Mouse (Mus musculus): ENCODE measurements around the gene Jak2. TPM values are rescaled to one million over a fixed set of nuclear protein-coding genes. Genes with fewer than 3 reads are reported as not detected.
A peak's percentile ranks its signal among the peaks of the same experiment; 100 is the strongest.

The Jak2 gene
- polyA plus RNA-seq, 1 experiment = 13.4 TPM

DNA sequence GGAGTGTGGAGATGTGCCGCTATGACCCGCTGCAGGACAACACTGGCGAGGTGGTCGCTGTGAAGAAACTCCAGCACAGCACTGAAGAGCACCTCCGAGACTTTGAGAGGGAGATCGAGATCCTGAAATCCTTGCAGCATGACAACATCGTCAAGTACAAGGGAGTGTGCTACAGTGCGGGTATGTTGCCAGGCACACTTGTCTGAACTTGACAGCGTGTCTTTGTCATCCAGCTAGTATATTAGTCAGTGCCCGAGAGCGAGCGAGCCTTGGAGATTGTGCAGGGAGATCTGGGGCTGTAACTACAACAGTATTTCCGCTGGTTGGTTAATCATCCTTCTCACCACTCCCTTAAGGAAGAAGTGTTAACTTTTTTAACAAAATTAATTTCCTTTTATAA lies 49.3 kb downstream of the Jak2 start:
- peak; percentile 81 for DNase-seq (ENCODE audit: low read depth)

DNA sequence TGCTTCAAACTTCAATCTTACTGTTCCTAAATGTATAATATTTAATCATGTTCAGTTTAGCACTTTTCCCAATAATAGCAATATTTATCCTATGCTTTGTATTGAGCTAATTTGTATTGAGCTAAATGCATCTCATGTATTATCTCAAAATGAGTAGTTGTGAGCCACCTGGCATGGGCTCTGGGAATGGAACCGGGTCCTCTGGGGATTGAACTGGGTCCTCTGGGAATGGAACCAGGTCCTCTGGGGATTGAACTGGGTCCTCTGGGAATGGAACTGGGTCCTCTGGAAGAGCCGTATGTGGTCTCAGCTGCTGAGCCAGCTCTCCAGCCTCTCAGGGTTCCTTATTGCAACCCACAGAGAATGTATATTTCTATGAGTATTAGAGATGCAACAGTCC lies 50.5 kb downstream of the Jak2 start:
- no peak for DNase-seq (ENCODE audit: low read depth)

DNA sequence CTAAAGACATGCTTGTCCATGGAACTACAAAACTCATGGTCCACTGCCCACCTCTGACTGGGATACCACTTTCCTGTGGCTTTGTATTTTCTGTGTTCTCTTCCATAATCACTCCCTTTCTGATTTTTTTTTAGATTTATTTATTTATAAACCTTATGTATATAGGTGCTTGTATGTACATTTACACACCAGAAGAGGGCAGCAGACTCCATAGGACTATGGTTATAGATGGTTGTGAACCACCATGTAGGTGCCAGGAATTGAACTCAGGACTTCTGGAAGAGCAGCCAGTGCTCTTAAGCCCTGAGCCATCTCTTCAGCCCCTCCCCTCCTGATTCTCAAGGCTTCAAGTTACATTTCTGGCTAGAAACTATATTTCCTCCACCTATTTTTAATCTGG lies 57.2 kb downstream of the Jak2 start:
- DNase-seq (ENCODE audit: low read depth) = no peak

DNA sequence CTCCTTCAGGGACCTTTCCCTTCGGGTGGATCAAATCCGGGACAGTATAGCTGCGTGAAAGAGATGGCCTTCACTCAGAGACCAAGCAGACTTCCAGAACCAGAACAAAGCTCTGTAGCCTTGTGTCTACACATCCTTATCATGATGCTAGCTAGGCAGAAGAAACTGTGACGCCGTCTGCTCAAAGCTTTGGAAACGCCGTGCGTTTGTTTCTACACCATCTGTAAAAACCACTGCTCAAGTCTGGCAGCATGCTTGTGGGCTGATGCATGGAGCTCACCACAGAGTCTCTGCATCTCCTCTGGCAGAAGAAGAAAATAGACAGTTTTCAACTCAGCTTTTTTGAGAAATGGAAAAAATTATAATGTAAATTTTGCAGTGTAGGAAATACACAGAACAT lies 60.2 kb downstream of the Jak2 start:
- no peak for DNase-seq (ENCODE audit: low read depth)

DNA sequence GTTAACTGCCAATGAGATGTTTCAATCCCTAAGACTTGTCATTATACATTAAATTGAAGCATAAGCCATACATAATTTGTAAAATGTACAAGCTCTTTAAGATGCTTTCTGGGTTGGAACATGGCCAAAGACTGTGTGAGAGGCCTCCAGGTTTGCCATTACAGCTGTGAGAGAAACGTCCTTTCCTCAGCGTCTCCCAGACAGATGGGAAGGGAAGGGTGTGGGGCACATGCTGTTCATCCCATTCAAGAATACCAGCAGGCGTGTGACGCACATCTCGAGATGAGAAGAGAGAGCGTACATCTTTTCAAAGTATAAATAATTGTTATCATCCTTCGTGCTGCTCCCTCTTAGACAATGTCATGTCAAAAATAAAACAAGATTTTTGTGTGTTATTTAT lies 61.0 kb downstream of the Jak2 start:
- no peak for DNase-seq (ENCODE audit: low read depth)

DNA sequence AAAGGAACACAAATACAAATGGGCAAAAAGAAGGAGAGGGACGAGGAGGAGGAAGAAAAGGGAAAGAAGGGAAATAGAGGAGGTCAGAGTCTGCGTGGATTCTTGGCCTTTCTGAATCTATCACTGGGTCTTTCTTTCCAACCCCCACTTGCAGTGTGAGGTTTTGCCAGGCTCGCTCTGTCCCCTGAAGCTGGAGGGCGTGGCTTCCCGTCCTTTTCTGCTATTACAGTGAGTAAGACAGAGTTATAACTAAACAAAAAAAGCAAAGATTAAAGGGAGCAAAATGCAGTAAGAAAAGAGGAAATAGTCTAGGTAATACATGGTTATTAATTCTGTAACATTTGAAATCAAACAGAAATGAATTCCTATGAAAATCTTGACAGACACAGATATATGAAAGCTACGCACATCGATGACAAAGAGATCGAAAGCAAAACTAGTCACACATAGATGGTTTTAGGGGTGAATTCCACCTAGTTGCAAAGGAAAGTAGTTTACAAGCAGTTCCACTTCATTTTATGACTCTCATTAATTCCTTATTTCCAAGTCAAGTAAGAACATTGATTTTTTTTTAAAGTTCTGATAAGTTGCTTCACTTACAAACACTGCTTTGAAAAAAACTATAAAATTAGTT lies 71.9 kb downstream of the Jak2 start:
- DNase-seq (ENCODE audit: low read depth) = no peak

DNA sequence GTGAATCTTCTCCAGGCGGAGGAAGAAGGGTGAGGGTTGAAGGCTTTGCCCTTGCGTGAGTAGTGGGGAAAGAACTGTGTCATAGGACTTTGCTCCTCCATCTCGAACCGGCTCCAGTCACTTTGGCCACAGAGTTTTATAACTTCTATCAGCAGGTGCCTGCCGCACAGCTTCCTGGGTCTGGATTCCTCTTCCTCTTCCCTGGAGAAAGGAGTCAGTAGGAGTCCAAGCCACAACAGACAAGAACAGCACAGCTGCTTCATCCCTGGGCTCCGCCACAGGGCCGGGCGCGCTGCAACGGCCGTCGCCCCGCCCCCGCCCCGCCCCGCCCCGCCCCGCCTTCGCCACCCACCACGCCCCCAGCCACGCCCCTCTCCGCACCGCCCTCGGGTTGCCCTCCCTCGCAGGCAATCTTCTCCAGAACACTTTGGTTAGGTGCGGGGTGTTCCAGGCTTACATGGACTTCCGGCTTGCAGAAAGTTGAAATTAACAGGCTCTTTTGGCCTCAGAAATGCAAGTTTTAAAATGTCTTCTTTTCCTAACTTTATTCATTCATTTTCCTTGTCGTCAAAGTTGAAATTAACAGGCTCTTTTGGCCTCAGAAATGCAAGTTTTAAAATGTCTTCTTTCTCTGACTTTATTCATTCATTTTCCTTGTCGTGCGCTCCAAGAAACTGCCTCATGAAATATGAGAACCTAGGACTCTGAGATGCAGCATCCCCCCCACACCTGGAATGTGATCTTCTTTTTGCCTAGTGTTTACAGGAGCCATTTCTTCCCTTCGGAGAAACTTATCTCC lies 73.6 kb downstream of the Jak2 start, which contains the start of gene Insl6:
Gene Insl6, minus strand, starts transcription at position 304 of the 799 bp plus-strand sequence.
- no peak for DNase-seq (ENCODE audit: low read depth)

DNA sequence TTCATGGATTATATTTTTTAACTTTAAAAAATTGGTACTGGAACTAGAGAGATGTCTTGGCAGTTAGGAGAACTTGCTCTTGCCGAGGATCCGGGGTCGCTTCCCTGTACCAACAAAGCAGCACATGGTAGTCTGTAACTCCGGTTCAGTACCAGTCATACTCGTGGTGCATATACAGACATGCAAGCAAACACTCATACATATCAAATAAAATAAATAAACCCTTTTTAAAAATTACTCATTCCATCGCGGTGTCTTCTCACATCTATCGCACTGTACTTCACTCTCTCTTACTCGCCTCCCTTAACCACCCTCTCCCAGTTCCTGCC lies 74.2 kb downstream of the Jak2 start:
- no peak for DNase-seq (ENCODE audit: low read depth)

DNA sequence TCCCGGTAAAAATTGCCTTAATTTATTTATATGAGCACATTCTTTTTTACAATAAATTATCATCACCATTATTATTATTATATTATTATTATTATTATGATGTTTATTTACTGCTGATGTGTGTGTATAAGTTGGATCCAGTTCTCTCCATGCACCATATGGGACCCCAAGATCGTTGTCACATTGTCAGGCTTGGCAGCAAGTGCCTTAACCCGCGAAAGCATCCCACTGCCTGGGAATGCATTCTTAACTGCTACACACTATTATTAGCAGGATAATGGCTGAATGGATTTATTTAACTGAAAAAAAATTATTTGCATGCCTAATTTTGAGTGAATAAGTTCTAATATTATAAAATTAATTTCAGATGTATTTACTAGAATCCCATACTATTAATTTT lies 74.8 kb downstream of the Jak2 start:
- DNase-seq (ENCODE audit: low read depth) = no peak

DNA sequence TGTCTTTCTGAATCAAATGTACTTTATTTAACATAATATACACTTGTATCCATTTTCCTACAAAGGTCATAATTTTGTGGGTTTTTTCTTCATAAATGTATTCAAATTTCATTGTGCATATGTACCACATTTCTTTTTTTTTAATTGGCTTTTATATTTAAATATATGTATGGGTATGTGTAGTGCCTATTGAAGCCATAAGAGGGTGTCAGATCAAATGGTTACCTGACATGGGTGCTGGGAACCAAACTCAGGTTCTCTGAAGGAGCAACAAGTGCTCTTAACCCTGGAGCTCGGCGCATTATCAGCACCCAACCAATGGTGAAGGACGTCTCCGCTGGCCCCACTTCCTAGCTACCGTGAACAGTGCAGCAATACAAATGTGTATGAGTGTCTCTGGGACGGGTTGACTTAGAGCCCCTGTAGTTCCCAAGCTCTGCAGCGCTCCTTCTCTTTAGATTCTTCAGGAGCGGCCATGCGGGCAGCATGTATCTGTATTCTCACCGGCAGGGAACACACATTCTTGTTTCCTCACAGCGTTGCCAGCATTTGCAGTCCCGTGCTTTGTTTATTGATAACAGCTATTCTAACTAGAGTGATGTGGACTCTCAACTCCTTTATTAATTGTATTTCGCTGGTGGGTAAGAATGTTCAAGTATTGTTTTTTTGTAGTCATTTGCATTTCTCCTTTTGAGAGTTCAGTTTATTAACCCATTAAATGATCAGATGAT lies 75.4 kb downstream of the Jak2 start:
- DNase-seq (ENCODE audit: low read depth) = no peak

DNA sequence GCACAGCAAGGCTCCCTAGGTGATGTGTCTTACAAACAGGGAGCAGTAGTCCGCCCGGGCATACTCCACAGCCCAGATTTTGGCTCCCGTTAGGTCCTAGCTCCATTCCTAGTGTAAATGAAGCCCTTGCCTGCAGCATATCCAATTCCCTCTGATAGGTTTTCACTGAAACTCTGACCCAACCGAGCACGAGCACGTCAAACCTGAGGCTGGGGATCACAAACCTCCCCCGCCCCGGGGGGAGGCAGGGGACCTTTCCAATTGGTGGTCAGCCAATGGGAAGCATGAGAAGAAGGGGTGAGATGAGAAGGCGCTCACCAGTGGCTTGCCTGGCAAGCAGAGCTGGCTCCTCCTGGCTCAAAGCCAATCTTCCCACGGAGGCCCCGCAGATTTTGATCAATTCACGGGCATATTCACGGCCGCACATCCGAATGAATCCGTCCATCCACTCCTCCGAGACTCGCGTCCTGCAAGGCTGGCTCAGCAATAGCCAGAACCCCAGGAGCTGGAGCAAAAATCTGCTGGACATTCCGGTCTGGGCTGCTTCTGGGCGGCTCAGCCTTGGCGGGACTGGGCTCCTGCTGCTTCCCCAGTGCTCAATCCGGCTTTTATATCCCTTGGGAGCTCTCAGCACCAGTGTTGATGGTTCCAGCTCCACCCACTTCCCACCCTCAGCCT lies 82.6 kb downstream of the Jak2 start, which contains the start of gene Rln1:
Gene Rln1, minus strand, starts transcription at position 603 of the 678 bp plus-strand sequence.
- DNase-seq (ENCODE audit: low read depth) = no peak

DNA sequence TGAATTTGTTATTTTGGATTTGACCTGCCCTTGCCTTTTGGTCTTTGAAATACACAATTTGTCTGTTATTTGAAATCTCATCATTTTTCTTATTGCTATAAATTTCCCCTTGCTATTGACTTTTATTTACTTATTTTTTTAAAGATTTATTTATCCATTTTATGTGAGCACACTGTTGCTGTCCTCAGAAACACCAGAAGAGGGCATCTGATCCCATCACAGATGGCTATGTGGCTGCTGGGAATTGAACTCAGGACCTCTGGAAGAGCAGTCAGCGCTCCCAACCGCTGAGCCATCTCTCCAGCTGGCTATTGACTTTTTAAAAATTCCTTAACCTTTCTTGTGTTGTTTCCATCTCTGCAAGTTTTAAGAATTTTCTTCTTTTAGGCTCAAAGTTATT lies 85.0 kb downstream of the Jak2 start:
- DNase-seq (ENCODE audit: low read depth) = no peak

DNA sequence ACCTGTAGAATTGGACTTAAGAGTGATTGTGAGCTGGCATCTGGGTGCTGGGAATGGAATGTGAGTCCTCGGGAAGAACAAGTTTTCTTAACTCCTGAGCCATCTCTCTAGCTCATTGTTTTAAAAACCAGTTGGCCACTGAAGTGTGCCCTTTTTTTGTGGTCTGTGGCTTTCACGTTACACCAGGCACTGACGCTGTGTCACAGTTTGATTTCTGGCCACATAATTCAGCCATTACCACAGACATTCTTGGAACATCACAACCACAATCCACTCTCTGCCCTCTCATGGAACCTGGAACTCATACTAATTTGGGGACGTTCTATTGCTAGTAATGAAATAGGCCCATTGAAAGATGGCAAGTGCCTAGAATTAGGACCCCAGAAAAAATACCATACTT lies 89.4 kb downstream of the Jak2 start:
- no peak for DNase-seq (ENCODE audit: low read depth)

DNA sequence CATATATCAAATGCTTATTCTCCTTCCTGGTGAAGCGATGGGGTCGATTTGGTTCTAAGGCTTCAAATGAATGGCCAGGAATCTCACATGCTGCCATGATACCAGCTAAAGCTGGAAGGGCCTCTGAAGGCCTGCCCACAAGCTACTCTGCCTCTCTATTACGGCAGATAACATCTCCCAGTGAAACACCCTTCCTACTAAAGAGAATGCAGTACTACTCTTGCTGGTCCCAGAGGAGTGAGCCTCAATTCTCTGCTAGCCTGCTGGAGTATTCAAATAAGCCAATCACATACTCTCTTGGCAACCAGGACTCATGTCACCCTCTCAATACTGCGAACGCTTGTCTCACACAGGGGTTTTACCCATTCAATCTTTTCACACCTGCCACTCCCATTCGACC lies 90.7 kb downstream of the Jak2 start:
- DNase-seq (ENCODE audit: low read depth) = no peak

DNA sequence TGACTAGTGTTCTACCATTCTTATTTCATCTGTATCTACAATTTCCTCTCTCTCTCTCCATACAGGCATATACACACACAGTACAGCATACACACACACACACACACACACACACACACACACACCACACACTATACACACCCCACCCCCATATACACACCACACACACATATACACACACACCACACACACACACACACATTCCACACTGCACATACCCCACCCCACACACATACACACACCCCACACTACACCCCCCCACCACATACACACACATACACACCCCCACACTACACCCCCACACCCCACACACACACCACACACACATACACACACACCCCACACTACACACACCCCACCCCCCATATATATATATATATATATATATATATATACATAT lies 93.2 kb downstream of the Jak2 start:
- DNase-seq (ENCODE audit: low read depth) = no peak

DNA sequence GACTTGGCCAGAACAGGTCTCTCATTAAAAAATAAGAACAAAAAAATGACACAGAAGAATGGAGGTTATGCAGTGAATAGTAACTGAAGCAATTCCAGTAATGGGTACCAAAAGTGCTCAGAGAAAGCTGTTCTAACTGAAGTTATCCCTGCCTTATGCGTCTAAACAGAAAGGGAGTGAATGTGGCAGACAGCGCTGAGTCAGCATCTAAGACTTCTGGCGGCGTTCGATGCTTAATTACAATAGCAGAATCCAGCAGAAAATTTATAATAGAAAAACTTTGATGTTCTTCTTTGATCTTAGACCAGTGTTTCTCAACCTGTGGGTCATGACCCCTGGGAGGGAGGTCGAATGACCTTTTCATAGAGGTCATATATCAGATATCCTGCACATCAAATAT lies 94.0 kb downstream of the Jak2 start:
- DNase-seq (ENCODE audit: low read depth) = no peak

DNA sequence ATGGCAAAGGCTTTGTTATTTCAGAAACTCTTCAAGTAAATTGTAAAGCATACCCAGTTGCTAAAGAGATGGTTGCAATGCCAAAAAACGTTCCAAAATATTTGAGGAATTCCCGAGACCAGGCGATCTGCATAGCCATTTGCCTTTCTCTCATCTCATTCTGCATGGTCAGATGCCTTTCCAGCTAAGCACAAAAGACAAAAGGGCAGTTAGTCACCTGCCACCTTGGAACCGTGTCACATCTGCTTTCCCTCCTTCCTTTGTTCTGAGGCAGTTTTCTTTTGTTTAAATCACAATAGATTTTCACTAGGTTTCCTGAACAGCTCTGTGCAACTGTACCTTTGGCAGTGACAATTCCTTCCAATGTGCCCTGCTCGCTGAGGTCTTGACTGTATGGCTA lies 99.4 kb downstream of the Jak2 start:
- no peak for DNase-seq (ENCODE audit: low read depth)

DNA sequence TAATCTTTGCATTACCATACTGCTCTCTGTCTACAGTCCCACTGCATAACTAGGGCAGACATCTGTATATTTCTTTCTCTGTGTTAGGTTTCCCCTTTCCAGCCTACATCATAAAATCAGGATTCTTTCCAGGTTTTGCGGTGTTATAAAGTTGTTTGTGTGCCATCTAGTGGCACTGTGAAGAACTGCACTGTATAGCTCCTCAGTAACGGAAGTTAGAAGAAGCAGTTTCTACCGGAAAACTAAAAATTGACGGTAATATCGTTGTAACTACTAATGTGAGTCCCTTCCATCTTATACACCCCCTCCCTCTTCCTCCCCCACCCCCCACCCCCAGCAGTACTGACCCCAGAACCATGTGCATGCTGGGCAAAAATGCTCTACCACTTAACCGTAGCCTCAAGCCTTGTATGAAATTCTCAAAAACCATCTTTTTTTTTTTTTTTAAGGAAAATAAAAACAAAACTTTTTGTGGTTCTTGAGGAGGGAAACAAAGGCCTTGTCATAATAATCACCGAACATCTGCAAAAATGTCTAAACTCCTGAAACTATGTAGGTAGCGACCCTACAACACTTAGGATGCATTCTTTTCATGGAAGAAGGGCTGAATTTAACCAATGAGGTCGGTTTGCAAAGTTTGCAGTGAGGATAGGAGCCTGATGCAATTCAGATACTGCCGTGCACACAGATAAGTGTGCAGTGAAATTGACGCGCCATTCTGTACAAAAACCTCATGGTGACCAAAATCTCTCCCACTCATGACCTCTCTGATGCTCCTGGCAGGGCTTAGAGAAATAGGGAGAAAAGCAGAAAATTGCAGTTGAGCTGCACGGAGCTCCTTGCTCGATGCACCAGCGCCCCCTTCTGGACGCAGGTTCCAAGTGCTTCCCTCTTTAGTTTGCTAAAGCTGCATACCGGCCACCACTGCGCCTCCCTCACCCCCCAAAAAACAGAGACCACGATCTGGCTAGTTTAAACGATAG lies 103.6 kb downstream of the Jak2 start:
- DNase-seq (ENCODE audit: low read depth) = no peak

DNA sequence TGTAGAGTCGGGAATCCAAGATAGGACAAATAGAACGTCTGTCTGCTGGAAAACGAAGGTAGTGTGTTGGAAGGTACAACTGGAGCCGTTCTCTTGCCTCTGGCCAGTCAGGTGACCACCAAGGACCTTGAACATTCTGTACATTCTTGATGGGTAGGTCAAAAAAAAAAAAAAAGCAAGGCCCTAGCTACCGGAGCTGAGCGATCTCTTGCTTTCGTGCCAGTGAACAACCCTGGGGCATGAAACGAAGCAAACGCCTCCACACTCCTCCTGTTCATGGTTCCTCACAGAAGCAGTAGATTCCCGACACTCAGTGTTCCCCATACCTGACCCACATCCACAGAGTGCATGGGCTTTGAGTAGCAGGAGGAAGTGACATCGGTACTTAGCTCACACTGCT lies 104.7 kb downstream of the Jak2 start:
- DNase-seq (ENCODE audit: low read depth) = no peak

DNA sequence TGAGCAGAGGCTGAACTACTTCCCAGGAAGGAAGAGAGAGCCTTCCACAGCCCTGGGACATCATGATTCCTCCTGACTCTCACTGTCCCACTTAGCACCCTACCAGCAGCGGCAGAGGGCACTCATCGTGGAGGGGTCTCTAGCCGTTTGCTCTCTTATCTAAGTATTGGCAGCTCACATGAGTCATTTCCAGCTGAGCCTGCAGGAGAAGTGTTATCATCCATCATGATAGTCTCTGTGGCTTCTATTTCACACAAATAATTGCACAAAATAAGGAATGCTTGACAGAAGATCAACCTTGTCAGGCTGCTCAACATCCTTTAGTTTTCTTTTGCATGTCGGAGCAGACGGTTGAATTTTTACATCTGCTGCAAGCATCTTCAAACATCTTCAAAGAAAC lies 108.6 kb downstream of the Jak2 start:
- no peak for DNase-seq (ENCODE audit: low read depth)

DNA sequence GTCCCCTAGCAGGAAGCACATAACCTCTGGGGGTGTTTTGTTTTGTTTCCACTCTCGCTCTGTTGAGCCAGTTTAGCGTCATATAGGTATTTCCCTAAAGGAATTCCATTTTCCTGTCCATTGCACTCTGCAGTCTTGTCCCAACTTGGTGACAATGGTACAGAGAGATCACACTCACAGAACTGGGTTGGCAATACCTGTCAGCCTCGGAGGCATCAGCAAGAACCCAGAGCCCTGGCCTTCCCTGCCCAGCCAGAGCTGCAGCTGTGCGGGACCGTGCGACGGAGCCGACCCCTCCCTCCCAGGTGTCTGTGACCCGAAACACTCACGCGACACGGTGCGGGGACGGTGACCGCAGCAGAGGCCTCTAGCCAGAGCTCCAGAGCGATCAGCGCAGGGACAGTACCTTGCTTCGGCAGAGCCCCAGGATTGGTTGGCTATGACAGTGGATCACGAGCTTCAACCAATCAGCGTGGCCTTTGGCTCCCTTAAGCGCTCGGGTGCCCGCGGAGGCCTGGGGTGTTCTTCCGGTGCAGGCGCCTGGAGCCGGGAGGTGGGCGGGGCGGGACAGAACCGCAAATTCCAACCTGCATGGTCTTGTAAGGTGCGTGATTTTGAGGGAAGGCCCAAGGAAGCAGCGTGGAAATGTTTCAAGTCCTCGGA lies 110.0 kb downstream of the Jak2 start:
- no peak for DNase-seq (ENCODE audit: low read depth)
